Mouse (Mus musculus): ENCODE measurements around the gene Ap4s1. TPM values are rescaled to one million over a fixed set of nuclear protein-coding genes. Genes with fewer than 3 reads are reported as not detected.

Ap4s1 gene
- total RNA-seq, 2 experiments from 2014 or later, result 40.5 to 41.4 TPM

- DNase-seq, result no peak
- intact Hi-C loops (cut with DNase I; ENCODE audit: low total_unique reads), result loop anchor here (5.0 kb wide), 1 partner anchor 83 kb away; no protein-coding TSS in a partner anchor
Observed at GRCm38 (mm10) chr12:51744957-51745356, 54.1 kb downstream of the Ap4s1 start.

- intact Hi-C loops (cut with DNase I; ENCODE audit: low total_unique reads), result no loop called here
- DNase-seq, result no peak
Observed at GRCm38 (mm10) chr12:51747348-51747747, 56.5 kb downstream of the Ap4s1 start.

- intact Hi-C loops (cut with DNase I; ENCODE audit: low total_unique reads), result no loop called here
- DNase-seq, result no peak
Observed at GRCm38 (mm10) chr12:51755938-51756598, 65.2 kb downstream of the Ap4s1 start.

- DNase-seq, result no peak
Observed at GRCm38 (mm10) chr12:51756599-51756961, 65.7 kb downstream of the Ap4s1 start.

GRCm38 (mm10) chr12:51759374-51759773 lies 68.5 kb downstream of the Ap4s1 start:
- intact Hi-C loops (cut with DNase I; ENCODE audit: low total_unique reads), result no loop called here

More at GRCm38 (mm10) chr12:51756599-51756961, 65.7 kb downstream of the Ap4s1 start:
- intact Hi-C loops (cut with DNase I; ENCODE audit: low total_unique reads), result no loop called here

GRCm38 (mm10) chr12:51767454-51767853 lies 76.6 kb downstream of the Ap4s1 start:
- DNase-seq, result no peak
- intact Hi-C loops (cut with DNase I; ENCODE audit: low total_unique reads), result loop anchor here (10.0 kb wide), 1 partner anchor 373 kb away; no protein-coding TSS in a partner anchor

More at GRCm38 (mm10) chr12:51759374-51759773, 68.5 kb downstream of the Ap4s1 start:
- DNase-seq, result no peak

- DNase-seq, result no peak
- intact Hi-C loops (cut with DNase I; ENCODE audit: low total_unique reads), result loop anchor here (10.0 kb wide), 1 partner anchor 374 kb away; no protein-coding TSS in a partner anchor
Observed at GRCm38 (mm10) chr12:51768702-51769101, 77.9 kb downstream of the Ap4s1 start.

- no peak for DNase-seq
- intact Hi-C loops (cut with DNase I; ENCODE audit: low total_unique reads), result no loop called here
Observed at GRCm38 (mm10) chr12:51784842-51785241, 94.0 kb downstream of the Ap4s1 start.

Other genes with a start within 250 kb of the Ap4s1 start
- gene Coch, start 97.7 kb upstream of the Ap4s1 start, total RNA-seq (2021), result under 1 TPM; 0.08 to 0.16 TPM
- gene Strn3, start 864 bp downstream of the Ap4s1 start, total RNA-seq (2021), result 100 to 1,000 TPM; 109 to 115 TPM
- gene Hectd1, start 138.5 kb downstream of the Ap4s1 start, total RNA-seq (2021), result 10 to 100 TPM; 79.2 to 97.2 TPM